Mouse (Mus musculus): ENCODE measurements around the gene Ywhag. TPM values are rescaled to one million over a fixed set of nuclear protein-coding genes. Genes with fewer than 3 reads are reported as not detected.

Gene Ywhag
- polyA plus RNA-seq, 1 experiment = 516 TPM

DNA sequence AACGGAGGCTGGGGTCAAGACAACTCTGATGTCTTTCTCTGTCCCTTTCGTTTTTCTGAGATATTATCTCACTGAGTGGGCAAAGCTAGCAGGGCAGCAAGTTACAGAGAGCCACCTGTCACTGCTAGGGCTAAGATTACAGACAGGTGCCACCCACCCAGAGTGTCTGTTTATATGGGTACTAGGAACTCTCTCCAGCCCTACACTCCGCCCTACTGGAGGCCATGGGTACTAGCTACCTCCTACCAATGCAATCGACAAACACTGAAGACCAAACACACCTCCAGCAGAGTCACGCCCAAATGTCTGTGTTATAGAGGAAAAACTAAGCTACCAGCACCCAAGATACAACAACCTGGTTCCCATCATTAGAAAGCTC is 16.4 kb downstream of the Ywhag start:
- Histone ChIP-seq H3K27ac (ENCODE audit: insufficient read depth, low read length) (no peak overlapping the region), H3K4me1 (ENCODE audit: control insufficient read depth, insufficient read depth, low read length) (peaks cover 8% of the 10 kb centered on the region), H3K4me3 (ENCODE audit: insufficient read depth, low read length) (no peak overlapping the region)
- TF ChIP-seq CTCF (IDR thresholded peaks at IDR 0.05; ENCODE audit: extremely low read depth, insufficient read depth, low read length) (no peak), POLR2A (IDR thresholded peaks at IDR 0.05; ENCODE audit: extremely low read depth, insufficient read depth, low read length) (no peak)

DNA sequence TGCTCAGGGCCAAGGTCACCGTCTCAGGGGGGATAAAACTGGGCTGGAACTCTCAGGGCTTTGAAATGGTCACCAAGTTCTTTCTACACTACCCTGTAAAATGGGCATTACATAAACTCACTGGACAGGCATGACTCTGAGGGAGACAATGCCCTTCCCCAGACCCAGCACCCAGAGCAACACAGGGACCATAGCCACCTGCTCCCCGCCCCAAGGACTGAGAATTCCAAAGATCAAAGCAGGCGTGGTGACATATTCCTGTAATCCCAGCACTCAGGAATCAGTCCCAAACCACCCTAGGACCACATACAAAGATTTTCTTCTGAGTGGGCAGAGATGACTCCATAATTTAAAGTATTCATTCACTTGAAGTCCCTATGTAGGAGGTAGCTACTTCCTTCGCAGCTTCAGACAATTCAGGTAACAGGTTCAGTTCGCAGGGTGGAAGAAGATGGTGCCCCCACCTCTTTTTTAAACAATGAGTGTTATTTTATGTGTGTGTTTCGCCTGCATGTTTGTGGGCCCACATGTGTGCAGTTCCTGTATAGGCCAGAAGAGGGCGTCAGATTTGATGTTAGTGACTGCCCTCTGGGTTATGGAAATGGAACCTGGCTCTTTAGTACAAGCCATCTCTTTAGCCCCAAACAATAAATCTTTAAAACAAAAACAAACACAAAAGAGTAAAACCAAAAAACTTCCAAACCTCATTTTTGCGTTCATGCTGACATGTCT is 16.9 kb downstream of the Ywhag start:
- H3K4me1 ChIP-seq (ENCODE audit: control insufficient read depth, insufficient read depth, low read length) = peaks cover 8% of the 10 kb centered on the region
- TF ChIP-seq POLR2A (IDR thresholded peaks at IDR 0.05; ENCODE audit: extremely low read depth, insufficient read depth, low read length) (no peak), CTCF (IDR thresholded peaks at IDR 0.05; ENCODE audit: extremely low read depth, insufficient read depth, low read length) (peak; percentile 29; the same call in 1 of the 2 replicates)
- H3K27ac ChIP-seq (ENCODE audit: insufficient read depth, low read length) = no peak overlapping the region
- H3K4me3 ChIP-seq (ENCODE audit: insufficient read depth, low read length) = no peak overlapping the region

DNA sequence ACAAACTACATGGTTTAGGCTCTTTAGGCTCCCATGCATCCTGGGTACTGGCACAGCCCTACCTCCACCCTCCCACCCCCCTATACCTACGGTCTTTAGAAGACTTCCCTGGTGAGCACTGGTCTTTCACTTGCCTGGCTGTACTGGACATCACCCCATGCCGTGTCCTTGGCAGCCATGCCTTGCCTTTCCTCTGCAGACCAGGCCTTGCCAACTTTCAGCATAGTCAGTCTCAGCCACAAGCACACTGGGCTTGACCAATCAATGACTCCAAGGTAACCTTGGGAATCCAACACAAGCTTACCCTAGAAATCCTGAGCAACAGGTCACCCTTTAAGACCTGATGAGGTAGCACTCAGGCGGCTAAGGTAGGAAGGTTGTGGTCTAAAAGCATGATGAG is 17.8 kb downstream of the Ywhag start:
- Histone ChIP-seq H3K27ac (ENCODE audit: insufficient read depth, low read length) (no peak overlapping the region), H3K4me3 (ENCODE audit: insufficient read depth, low read length) (no peak overlapping the region), H3K4me1 (ENCODE audit: control insufficient read depth, insufficient read depth, low read length) (peaks cover 8% of the 10 kb centered on the region)
- TF ChIP-seq POLR2A (IDR thresholded peaks at IDR 0.05; ENCODE audit: extremely low read depth, insufficient read depth, low read length) (no peak), CTCF (IDR thresholded peaks at IDR 0.05; ENCODE audit: extremely low read depth, insufficient read depth, low read length) (no peak)

DNA sequence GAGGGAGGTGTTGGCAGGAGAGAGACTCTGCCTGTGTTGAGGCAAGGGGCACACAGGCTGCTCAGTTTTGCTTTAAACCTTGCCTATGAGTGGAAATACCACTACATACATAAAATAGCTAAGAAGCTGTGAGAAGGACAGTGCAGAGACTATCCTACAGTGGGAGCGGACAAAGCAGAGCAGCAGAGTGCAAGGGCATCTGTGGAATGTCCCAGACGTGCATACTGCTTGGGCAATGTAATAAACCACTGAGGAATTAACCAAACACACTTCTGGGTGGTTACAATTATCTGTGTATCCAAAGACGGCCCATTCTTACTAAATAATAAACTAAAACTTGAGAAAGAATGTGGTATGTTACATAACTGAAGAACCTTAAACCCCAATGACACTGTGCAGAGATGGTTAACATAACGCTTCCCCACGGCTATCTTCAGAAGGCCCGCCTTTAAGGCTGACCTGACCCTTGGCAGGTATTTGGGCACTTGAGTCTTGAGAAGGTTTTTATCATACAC is 18.3 kb downstream of the Ywhag start:
- TF ChIP-seq POLR2A (IDR thresholded peaks at IDR 0.05; ENCODE audit: extremely low read depth, insufficient read depth, low read length) = no peak
- no peak for TF ChIP-seq CTCF (IDR thresholded peaks at IDR 0.05; ENCODE audit: extremely low read depth, insufficient read depth, low read length)
- Histone ChIP-seq H3K4me1 (ENCODE audit: control insufficient read depth, insufficient read depth, low read length) (peaks cover 8% of the 10 kb centered on the region), H3K27ac (ENCODE audit: insufficient read depth, low read length) (no peak overlapping the region), H3K4me3 (ENCODE audit: insufficient read depth, low read length) (no peak overlapping the region)

DNA sequence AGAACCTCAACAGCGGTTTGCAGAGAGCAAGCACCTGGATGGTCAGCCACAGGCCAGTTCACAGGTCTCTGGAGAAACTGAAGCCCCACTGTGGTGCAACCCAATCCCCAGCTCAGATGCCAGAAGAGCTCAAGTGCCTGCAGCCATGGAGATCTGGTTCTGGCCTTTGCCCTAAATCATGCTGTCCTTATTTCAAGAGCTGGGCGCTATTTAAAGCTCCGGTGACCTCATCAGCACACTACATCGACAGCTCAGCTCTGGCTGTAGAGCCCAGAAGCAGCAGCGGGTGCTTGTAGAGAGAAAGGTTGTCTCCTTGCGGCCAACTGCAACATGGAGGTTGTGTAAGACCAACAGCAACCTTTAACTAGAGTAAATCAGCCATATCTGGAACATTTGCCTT is 20.3 kb downstream of the Ywhag start:
- Histone ChIP-seq H3K27ac (ENCODE audit: insufficient read depth, low read length) (no peak overlapping the region), H3K4me1 (ENCODE audit: control insufficient read depth, insufficient read depth, low read length) (peaks cover 12% of the 10 kb centered on the region), H3K4me3 (ENCODE audit: insufficient read depth, low read length) (no peak overlapping the region)
- TF ChIP-seq CTCF (IDR thresholded peaks at IDR 0.05; ENCODE audit: extremely low read depth, insufficient read depth, low read length) = no peak
- TF ChIP-seq POLR2A (IDR thresholded peaks at IDR 0.05; ENCODE audit: extremely low read depth, insufficient read depth, low read length) = no peak

DNA sequence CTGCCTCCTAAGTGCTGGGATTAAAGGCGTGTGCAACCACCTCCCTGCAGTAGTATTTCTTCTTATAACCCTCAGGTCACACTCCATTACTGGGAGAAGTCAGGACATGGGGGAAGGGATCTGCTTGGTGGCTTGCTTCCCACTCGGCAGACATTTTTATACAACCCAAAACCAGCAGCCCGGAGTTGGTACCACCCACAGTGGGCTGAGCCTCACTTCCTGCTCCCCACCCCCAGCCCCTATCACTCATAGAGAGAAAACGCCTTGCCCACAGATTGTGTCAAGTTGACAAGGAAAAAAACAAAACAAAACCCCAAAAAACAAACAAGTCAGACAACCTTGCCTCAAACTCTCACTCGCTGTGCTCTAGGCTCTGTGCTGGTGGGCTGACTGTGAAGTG is 21.2 kb downstream of the Ywhag start:
- H3K4me3 ChIP-seq (ENCODE audit: insufficient read depth, low read length) = no peak overlapping the region
- no peak for TF ChIP-seq POLR2A (IDR thresholded peaks at IDR 0.05; ENCODE audit: extremely low read depth, insufficient read depth, low read length)
- no peak for TF ChIP-seq CTCF (IDR thresholded peaks at IDR 0.05; ENCODE audit: extremely low read depth, insufficient read depth, low read length)
- H3K4me1 ChIP-seq (ENCODE audit: control insufficient read depth, insufficient read depth, low read length) = peaks cover 12% of the 10 kb centered on the region
- H3K27ac ChIP-seq (ENCODE audit: insufficient read depth, low read length) = no peak overlapping the region

DNA sequence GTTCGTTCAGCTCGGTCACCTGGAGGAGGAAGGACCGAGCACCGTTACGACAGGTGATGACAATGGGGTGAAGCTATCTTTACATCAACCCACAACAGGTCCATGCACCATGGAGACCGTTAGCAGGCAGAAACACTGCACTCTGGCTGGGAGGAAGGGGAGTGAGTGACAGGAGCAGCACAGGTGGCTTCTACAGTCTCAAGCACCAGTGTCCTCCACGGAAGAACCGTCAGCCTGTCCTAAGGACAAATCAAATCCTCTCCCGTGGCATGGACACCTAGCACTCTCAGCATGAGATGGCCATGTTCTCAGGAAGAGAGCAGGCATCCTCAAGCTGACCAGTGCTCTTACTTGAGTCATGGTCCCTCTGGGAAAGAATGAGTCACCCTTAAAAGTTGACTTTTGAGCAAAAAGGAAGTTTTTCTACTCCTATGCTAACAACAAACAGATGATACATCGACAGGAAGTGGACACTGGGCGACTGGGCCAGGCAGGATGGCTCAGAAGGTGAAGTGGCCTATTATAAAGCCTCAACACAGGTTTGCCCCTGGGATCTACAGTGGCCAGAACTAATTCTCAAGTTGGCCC is 22.7 kb downstream of the Ywhag start:
- Histone ChIP-seq H3K4me3 (ENCODE audit: insufficient read depth, low read length) (no peak overlapping the region), H3K27ac (ENCODE audit: insufficient read depth, low read length) (no peak overlapping the region), H3K4me1 (ENCODE audit: control insufficient read depth, insufficient read depth, low read length) (peaks cover 12% of the 10 kb centered on the region)
- TF ChIP-seq CTCF (IDR thresholded peaks at IDR 0.05; ENCODE audit: extremely low read depth, insufficient read depth, low read length) = no peak
- TF ChIP-seq POLR2A (IDR thresholded peaks at IDR 0.05; ENCODE audit: extremely low read depth, insufficient read depth, low read length) = no peak

DNA sequence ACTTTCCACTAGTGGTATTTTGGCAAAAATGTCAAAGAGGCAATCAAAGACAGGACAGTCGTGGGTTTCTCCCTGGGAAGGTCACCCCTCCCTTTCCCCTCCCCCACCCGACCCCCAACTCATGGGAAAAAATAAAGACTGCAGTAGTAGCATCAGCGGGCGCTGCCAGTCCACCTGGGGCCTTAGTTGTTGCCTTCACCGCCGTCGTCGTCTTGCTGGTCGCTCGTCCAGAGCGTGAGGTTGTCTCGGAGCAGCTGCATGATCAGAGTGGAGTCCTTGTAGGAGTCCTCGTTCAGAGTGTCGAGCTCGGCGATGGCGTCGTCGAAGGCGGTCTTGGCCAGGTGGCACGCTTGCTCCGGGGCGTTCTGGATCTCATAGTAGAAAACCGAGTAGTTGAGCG is 23.6 kb downstream of the Ywhag start:
- TF ChIP-seq CTCF (IDR thresholded peaks at IDR 0.05; ENCODE audit: extremely low read depth, insufficient read depth, low read length) (no peak), POLR2A (IDR thresholded peaks at IDR 0.05; ENCODE audit: extremely low read depth, insufficient read depth, low read length) (no peak)
- no peak overlapping the region for H3K4me3 ChIP-seq (ENCODE audit: insufficient read depth, low read length)
- H3K4me1 ChIP-seq (ENCODE audit: control insufficient read depth, insufficient read depth, low read length) = peaks cover 12% of the 10 kb centered on the region
- no peak overlapping the region for H3K27ac ChIP-seq (ENCODE audit: insufficient read depth, low read length)

DNA sequence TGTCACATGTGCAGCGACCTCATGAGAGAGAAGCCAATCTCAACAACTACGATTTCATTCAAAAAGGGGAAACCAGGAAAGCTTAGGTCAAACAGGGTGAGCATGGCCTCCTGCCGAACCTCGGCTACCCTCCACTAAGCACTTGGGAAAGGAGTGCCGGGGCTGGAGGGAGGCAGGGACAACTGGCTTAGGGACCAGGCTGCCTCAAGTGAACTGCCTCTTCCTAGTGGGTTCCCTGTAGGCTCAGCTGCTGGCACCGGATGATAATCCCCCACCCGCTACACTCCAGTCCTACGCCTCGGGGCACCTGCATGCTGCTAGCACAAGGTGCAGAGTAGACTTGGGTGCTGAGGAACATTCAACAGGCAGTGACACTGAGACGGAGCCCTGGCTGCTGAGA is 24.8 kb downstream of the Ywhag start:
- no peak for TF ChIP-seq POLR2A (IDR thresholded peaks at IDR 0.05; ENCODE audit: extremely low read depth, insufficient read depth, low read length)
- TF ChIP-seq CTCF (IDR thresholded peaks at IDR 0.05; ENCODE audit: extremely low read depth, insufficient read depth, low read length) = no peak
- Histone ChIP-seq H3K4me3 (ENCODE audit: insufficient read depth, low read length) (no peak overlapping the region), H3K4me1 (ENCODE audit: control insufficient read depth, insufficient read depth, low read length) (peaks cover 11% of the 10 kb centered on the region), H3K27ac (ENCODE audit: insufficient read depth, low read length) (no peak overlapping the region)

DNA sequence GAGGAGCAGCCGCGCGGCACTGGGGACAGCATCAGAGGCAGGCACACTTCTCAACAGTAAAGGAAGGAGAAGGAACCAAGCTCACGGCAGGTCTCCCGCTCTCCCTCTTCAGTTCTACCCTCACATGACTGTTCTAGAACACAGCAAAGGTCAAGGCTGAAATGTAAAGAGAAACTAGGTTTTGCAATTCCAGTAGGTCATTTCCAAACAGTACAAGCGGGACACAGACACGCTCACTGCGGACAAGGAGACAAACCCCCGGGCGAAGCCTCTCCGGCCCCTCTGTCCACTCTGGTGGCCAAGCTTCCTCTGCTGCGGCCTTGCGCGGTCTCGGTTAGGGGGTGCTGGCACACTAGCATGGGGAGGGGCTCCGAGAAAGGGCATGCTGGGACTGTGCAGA is 25.4 kb downstream of the Ywhag start:
- no peak overlapping the region for H3K4me3 ChIP-seq (ENCODE audit: insufficient read depth, low read length)
- peaks cover 12% of the 10 kb centered on the region for H3K4me1 ChIP-seq (ENCODE audit: control insufficient read depth, insufficient read depth, low read length)
- TF ChIP-seq CTCF (IDR thresholded peaks at IDR 0.05; ENCODE audit: extremely low read depth, insufficient read depth, low read length) (no peak), POLR2A (IDR thresholded peaks at IDR 0.05; ENCODE audit: extremely low read depth, insufficient read depth, low read length) (no peak)
- no peak overlapping the region for H3K27ac ChIP-seq (ENCODE audit: insufficient read depth, low read length)

Data from cortical plate, adult 2 months (tissue).